Mouse (Mus musculus) adrenal gland, adult (tissue): ENCODE measurements around the gene AU018091.
"Not testable (repeated sequence)": the region's sequence is repeated elsewhere in the genome, so short reads cannot be mapped to it uniquely, and the experiment has no call there.

Experiments used
- DNase-seq, 2 experiments: peaks; one replicate each; pipeline ENCODE4 v3.0.0; 2022 to 2023; ENCODE audit warnings: low spot score in 1 of 2; ENCODE audit not compliant: inconsistent age in 2 of 2

AU018091 gene

DNA sequence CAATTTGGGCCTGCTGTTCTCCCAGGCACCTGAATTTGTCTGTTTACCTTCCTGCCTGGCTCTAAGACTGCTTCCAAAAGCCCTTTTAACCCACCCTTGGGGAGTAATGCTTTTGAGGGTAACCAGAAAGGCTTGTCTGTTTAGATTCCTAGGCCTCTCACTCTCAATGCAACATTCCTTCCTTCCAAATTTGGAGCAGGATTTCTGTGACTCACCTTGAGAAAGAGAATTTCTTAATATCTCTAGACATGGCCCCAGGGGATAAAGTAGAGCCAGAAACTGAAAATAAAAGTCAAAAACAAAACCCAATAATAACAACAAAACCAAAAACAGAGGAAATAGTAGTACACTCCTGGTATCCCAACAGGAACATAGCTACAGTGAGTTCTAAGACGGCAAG lies 707 bp downstream of the AU018091 start:
- DNase-seq = no peak

- no peak for DNase-seq
Measured at GRCm38 (mm10) chr7:3166270-3166669, 2.7 kb downstream of the AU018091 start.

- DNase-seq = no peak
Measured at GRCm38 (mm10) chr7:3164991-3165390, 4.0 kb downstream of the AU018091 start.

- no peak for DNase-seq
Measured at GRCm38 (mm10) chr7:3164381-3164780, 4.6 kb downstream of the AU018091 start.

GRCm38 (mm10) chr7:3150376-3150775 lies 18.6 kb downstream of the AU018091 start:
- no peak for DNase-seq

GRCm38 (mm10) chr7:3146072-3146471 lies 22.9 kb downstream of the AU018091 start:
- DNase-seq = peak in 1 of 2 experiments; percentile 35

- DNase-seq = peak in 1 of 2 experiments; percentile 47
Measured at GRCm38 (mm10) chr7:3143329-3143728, 25.7 kb downstream of the AU018091 start.

- no peak for DNase-seq
Measured at GRCm38 (mm10) chr7:3135606-3136005, 33.4 kb downstream of the AU018091 start.

DNA sequence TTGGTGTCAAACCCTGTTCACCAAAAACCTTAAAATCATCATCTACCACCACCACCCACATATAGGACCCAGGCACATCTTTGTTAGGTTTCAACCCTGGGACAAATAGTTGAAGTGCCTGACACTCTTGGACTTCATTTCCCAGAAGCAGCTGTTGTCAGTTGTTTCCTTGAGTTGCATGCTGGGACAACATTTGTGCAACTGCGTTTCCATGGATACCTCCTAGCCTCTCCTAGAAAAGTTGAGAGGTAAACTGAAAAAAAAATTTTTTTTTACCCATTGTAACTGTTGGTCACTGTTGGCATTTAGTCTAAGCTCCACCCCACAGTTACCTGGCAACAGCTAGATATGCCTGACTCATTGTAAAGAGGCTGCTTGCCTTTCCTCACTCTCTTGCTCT lies 34.3 kb downstream of the AU018091 start:
- peak in 1 of 2 experiments; percentile 48 for DNase-seq

DNA sequence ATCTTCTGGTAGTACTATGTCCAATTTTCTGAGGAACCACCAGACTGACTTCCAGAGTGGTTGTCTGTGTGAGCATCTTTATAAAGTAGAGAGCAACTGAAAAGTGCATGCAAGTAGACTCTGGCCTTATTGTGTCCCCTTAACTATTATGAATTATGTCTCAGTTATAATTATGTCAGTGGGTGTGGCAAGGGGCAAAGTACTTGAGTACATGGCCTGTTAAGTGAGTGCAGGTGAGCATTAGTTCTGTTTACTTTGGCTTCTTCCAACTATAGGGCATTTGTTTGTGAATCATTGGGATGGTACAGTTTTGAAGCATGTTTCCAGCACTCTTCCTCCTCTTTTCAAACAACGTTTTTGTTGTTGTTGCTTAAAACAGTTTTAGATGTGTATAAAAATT lies 38.7 kb downstream of the AU018091 start:
- no peak for DNase-seq

DNA sequence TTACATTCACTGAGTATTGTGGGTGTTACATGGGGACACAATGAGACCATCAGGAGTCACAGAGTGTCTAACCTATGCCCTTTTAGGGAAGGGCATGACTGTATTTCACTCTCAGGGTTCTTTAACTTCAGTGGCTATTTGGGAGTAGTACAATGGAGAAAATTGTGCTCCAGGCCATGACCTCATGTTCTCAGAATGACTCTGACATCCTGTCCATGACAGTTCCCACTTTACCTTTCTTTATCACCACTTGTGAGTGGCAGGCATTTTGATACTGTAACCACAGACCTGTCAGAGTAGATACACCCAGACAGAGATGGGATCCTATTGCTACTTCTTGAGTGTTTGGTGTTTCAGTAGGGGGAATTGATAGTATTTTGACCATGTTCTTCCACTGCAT lies 40.4 kb downstream of the AU018091 start:
- DNase-seq = not testable (repeated sequence)

GRCm38 (mm10) chr7:3111193-3111592 lies 57.8 kb downstream of the AU018091 start:
- not testable (repeated sequence) for DNase-seq

DNA sequence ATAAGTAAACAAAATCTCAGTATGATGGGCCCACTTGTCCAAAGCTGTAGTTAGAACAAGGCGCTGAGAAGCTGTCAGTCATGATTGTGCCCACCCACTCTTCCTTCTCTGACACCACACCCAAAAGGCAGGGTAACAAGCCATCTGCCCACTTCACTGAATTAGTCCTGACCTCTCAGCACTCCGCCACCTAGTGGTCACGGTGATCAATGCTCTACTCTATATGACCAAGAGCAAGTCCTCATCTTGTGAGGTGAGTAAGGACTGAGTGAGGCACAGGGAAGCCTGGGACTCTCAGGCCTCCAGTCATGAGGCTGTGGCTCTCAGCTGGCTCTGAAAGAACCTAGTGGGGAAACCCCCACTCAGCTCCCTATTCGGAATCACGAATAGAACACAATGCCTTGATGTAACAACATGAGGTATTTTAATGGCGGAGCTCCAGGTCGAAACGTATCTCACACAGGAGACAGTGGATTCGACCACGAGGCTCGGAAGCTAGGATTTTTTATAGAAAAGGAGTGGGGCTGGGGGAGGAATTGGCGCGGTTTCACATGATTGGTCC lies 62.4 kb downstream of the AU018091 start:
- DNase-seq = not testable (repeated sequence)
